Mouse (Mus musculus): Measurements from ENCODE around the gene Lrpprc. TPM values are rescaled to one million over a fixed set of nuclear protein-coding genes. Genes with fewer than 3 reads are reported as not detected.

Gene Lrpprc
- polyA plus RNA-seq, 1 experiment from 2014 or later = 59.5 TPM

- Histone ChIP-seq H3K4me2 (replicated peaks) (no peak within 1 kb of the TSS), H3K9ac (no peak within 1 kb of the TSS), H3K27ac (no peak within 1 kb of the TSS), H3K4me3 (no peak within 1 kb of the TSS), H3K9me3 (no peaks in the 10 kb centered on the region), H3K27me3 (no peaks in the 10 kb centered on the region), H3K4me1 (peaks cover 11% of the 10 kb centered on the region), H3K36me3 (no peaks in the 10 kb centered on the region)
- no peak for ATAC-seq (ENCODE audit: insufficient number of reproducible peaks, insufficient read depth, low FRiP score, low TSS enrichment)
- 75% methylated on average over 18 of the region's 18 CpGs for WGBS
Observed at GRCm38 (mm10) chr17:84682734-84683717, 107.6 kb downstream of the Lrpprc start, which contains the start of gene Abcg5. Gene Abcg5 (minus strand): TSS chr17:84683011.

- no peak overlapping the region for H3K9ac ChIP-seq
- no peaks in the 10 kb centered on the region for H3K36me3 ChIP-seq
- peaks cover 8% of the 10 kb centered on the region; the same call in 1 of the 2 replicates for H3K4me1 ChIP-seq
- H3K4me2 ChIP-seq (replicated peaks) = no peak overlapping the region
- no peaks in the 10 kb centered on the region for H3K9me3 ChIP-seq
- H3K27me3 ChIP-seq = no peaks in the 10 kb centered on the region
- 83% methylated on average over 3 of the region's 3 CpGs for WGBS
- ATAC-seq (ENCODE audit: insufficient number of reproducible peaks, insufficient read depth, low FRiP score, low TSS enrichment) = no peak
- H3K27ac ChIP-seq = no peak overlapping the region
- H3K4me3 ChIP-seq = no peak overlapping the region
Observed at GRCm38 (mm10) chr17:84681670-84682069, 108.9 kb downstream of the Lrpprc start.

GRCm38 (mm10) chr17:84677595-84677994 is 113.0 kb downstream of the Lrpprc start:
- WGBS = 90% methylated on average over 11 of the region's 11 CpGs
- H3K36me3 ChIP-seq = no peaks in the 10 kb centered on the region
- ATAC-seq (ENCODE audit: insufficient number of reproducible peaks, insufficient read depth, low FRiP score, low TSS enrichment) = no peak
- no peak overlapping the region for H3K27ac ChIP-seq
- peaks cover 26% of the 10 kb centered on the region; the same call in 1 of the 2 replicates for H3K4me1 ChIP-seq
- no peaks in the 10 kb centered on the region for H3K9me3 ChIP-seq
- H3K4me3 ChIP-seq = no peak overlapping the region
- no peak overlapping the region for H3K9ac ChIP-seq
- no peak overlapping the region for H3K4me2 ChIP-seq (replicated peaks)
- no peaks in the 10 kb centered on the region for H3K27me3 ChIP-seq

GRCm38 (mm10) chr17:84675951-84676366 is 114.6 kb downstream of the Lrpprc start, which contains the start of gene Abcg8:
Gene Abcg8 (plus strand): TSS chr17:84676302.
- peak within 1 kb of the TSS; percentile 53 for H3K4me2 ChIP-seq (replicated peaks)
- no peaks in the 10 kb centered on the region for H3K9me3 ChIP-seq
- WGBS = 3% methylated on average over 24 of the region's 24 CpGs
- H3K4me1 ChIP-seq = peaks cover 26% of the 10 kb centered on the region; the same call in 1 of the 2 replicates
- H3K27me3 ChIP-seq = no peaks in the 10 kb centered on the region
- H3K9ac ChIP-seq = peak within 1 kb of the TSS; percentile 35
- ATAC-seq (ENCODE audit: insufficient number of reproducible peaks, insufficient read depth, low FRiP score, low TSS enrichment) = no peak
- H3K27ac ChIP-seq = no peak within 1 kb of the TSS
- H3K36me3 ChIP-seq = no peaks in the 10 kb centered on the region
- peak within 1 kb of the TSS; percentile 28 for H3K4me3 ChIP-seq

GRCm38 (mm10) chr17:84675204-84675603 is 115.4 kb downstream of the Lrpprc start:
- no peak for ATAC-seq (ENCODE audit: insufficient number of reproducible peaks, insufficient read depth, low FRiP score, low TSS enrichment)
- 53% methylated on average over 4 of the region's 4 CpGs for WGBS
- no peak overlapping the region for H3K4me2 ChIP-seq (replicated peaks)
- H3K4me1 ChIP-seq = peaks cover 26% of the 10 kb centered on the region; the same call in 1 of the 2 replicates
- no peak overlapping the region for H3K4me3 ChIP-seq
- no peaks in the 10 kb centered on the region for H3K36me3 ChIP-seq
- no peak overlapping the region for H3K9ac ChIP-seq
- no peak overlapping the region for H3K27ac ChIP-seq
- no peaks in the 10 kb centered on the region for H3K9me3 ChIP-seq
- H3K27me3 ChIP-seq = no peaks in the 10 kb centered on the region

- Histone ChIP-seq H3K4me3 (no peak overlapping the region), H3K9me3 (no peaks in the 10 kb centered on the region), H3K4me1 (peaks cover 26% of the 10 kb centered on the region; the same call in 1 of the 2 replicates), H3K27me3 (no peaks in the 10 kb centered on the region), H3K27ac (0 out of 2 replicates have a peak overlapping the region, but pooled peaks have one; percentile 41), H3K4me2 (replicated peaks) (0 out of 2 replicates have a peak overlapping the region, but pooled peaks have one; percentile 11), H3K9ac (no peak overlapping the region), H3K36me3 (no peaks in the 10 kb centered on the region)
- no peak for ATAC-seq (ENCODE audit: insufficient number of reproducible peaks, insufficient read depth, low FRiP score, low TSS enrichment)
- 13% methylated on average over 7 of the region's 7 CpGs for WGBS
Observed at GRCm38 (mm10) chr17:84674048-84674447, 116.5 kb downstream of the Lrpprc start.

GRCm38 (mm10) chr17:84672376-84673369 is 117.9 kb downstream of the Lrpprc start:
- Histone ChIP-seq H3K9me3 (no peaks in the 10 kb centered on the region), H3K4me1 (peaks cover 26% of the 10 kb centered on the region; the same call in 1 of the 2 replicates), H3K36me3 (no peaks in the 10 kb centered on the region), H3K27ac (no peak overlapping the region), H3K4me2 (replicated peaks) (no peak overlapping the region), H3K27me3 (no peaks in the 10 kb centered on the region), H3K4me3 (no peak overlapping the region), H3K9ac (no peak overlapping the region)
- 70% methylated on average over 16 of the region's 16 CpGs for WGBS
- ATAC-seq (ENCODE audit: insufficient number of reproducible peaks, insufficient read depth, low FRiP score, low TSS enrichment) = no peak

GRCm38 (mm10) chr17:84667848-84668247 is 122.7 kb downstream of the Lrpprc start:
- no peak overlapping the region for H3K4me3 ChIP-seq
- ATAC-seq (ENCODE audit: insufficient number of reproducible peaks, insufficient read depth, low FRiP score, low TSS enrichment) = no peak
- H3K4me1 ChIP-seq = peaks cover 6% of the 10 kb centered on the region; the same call in 1 of the 2 replicates
- no peak overlapping the region for H3K27ac ChIP-seq
- no peaks in the 10 kb centered on the region for H3K36me3 ChIP-seq
- no peak overlapping the region for H3K4me2 ChIP-seq (replicated peaks)
- 89% methylated on average over 3 of the region's 3 CpGs for WGBS
- H3K9me3 ChIP-seq = no peaks in the 10 kb centered on the region
- H3K27me3 ChIP-seq = no peaks in the 10 kb centered on the region
- H3K9ac ChIP-seq = no peak overlapping the region

- 22% methylated on average over 9 of the region's 9 CpGs for WGBS
- H3K9me3 ChIP-seq = no peaks in the 10 kb centered on the region
- no peak for ATAC-seq (ENCODE audit: insufficient number of reproducible peaks, insufficient read depth, low FRiP score, low TSS enrichment)
- H3K27ac ChIP-seq = no peak overlapping the region
- H3K36me3 ChIP-seq = no peaks in the 10 kb centered on the region
- no peaks in the 10 kb centered on the region for H3K27me3 ChIP-seq
- H3K9ac ChIP-seq = no peak overlapping the region
- peaks cover 4% of the 10 kb centered on the region; the same call in 1 of the 2 replicates for H3K4me1 ChIP-seq
- no peak overlapping the region for H3K4me3 ChIP-seq
- no peak overlapping the region for H3K4me2 ChIP-seq (replicated peaks)
Observed at GRCm38 (mm10) chr17:84665691-84666090, 124.9 kb downstream of the Lrpprc start.

GRCm38 (mm10) chr17:84665053-84665452 is 125.5 kb downstream of the Lrpprc start:
- ATAC-seq (ENCODE audit: insufficient number of reproducible peaks, insufficient read depth, low FRiP score, low TSS enrichment) = no peak
- Histone ChIP-seq H3K4me2 (replicated peaks) (no peak overlapping the region), H3K27ac (0 out of 2 replicates have a peak overlapping the region, but pooled peaks have one; percentile 30), H3K36me3 (no peaks in the 10 kb centered on the region), H3K4me3 (no peak overlapping the region), H3K9me3 (no peaks in the 10 kb centered on the region), H3K27me3 (no peaks in the 10 kb centered on the region), H3K4me1 (peaks cover 4% of the 10 kb centered on the region; the same call in 1 of the 2 replicates), H3K9ac (no peak overlapping the region)
- WGBS = 43% methylated on average over 10 of the region's 10 CpGs

GRCm38 (mm10) chr17:84658951-84659350 is 131.6 kb downstream of the Lrpprc start:
- ATAC-seq (ENCODE audit: insufficient number of reproducible peaks, insufficient read depth, low FRiP score, low TSS enrichment) = no peak
- 69% methylated on average over 8 of the region's 8 CpGs for WGBS
- Histone ChIP-seq H3K36me3 (no peaks in the 10 kb centered on the region), H3K4me1 (peaks cover 23% of the 10 kb centered on the region), H3K4me2 (replicated peaks) (no peak overlapping the region), H3K27ac (no peak overlapping the region), H3K4me3 (no peak overlapping the region), H3K27me3 (no peaks in the 10 kb centered on the region), H3K9ac (no peak overlapping the region), H3K9me3 (no peaks in the 10 kb centered on the region)
